Mouse (Mus musculus): ENCODE data around the gene C730034F03Rik. TPM values are rescaled to one million over a fixed set of nuclear protein-coding genes. Genes with fewer than 3 reads are reported as not detected.

C730034F03Rik gene
- polyA plus RNA-seq, 1 experiment from 2014 or later, result 3.5 TPM

DNA sequence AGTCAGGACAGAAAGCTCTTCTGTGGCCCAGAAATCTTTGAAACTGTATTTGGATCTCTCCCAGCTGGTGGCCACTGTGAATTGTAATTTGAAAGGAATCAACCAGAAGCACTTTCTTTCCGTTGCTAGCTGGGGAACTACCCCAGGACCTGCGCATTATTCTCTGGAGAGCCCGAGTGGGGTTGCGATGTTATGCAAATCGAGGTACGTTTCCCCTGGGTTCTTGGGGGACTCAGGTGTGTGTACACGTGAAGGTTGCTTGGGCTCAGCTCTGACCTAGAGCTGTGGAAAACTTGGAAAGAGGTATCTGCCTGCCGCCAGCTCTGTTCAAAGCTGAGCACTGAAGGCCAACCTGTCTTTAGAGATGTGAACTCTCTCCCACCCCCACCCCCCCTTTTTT is 48.4 kb downstream of the C730034F03Rik start:
- Histone ChIP-seq H3K27me3 (no peaks in the 10 kb centered on the region), H3K9me3 (no peaks in the 10 kb centered on the region), H3K27ac (no peak overlapping the region), H3K4me3 (no peak overlapping the region), H3K9ac (no peak overlapping the region), H3K4me1 (peaks cover 13% of the 10 kb centered on the region), H3K36me3 (no peaks in the 10 kb centered on the region), H3K4me2 (no peak overlapping the region)
- 52% methylated on average over 8 of the region's 8 CpGs for WGBS
- ATAC-seq (ENCODE audit: insufficient number of reproducible peaks, low FRiP score, low TSS enrichment, low read depth), result no peak

GRCm38 (mm10) chr15:89478622-89479021 is 49.2 kb downstream of the C730034F03Rik start:
- H3K36me3 ChIP-seq, result no peaks in the 10 kb centered on the region
- no peak overlapping the region for H3K9ac ChIP-seq
- no peak for ATAC-seq (ENCODE audit: insufficient number of reproducible peaks, low FRiP score, low TSS enrichment, low read depth)
- no peak overlapping the region for H3K4me2 ChIP-seq
- H3K9me3 ChIP-seq, result no peaks in the 10 kb centered on the region
- no peak overlapping the region for H3K4me3 ChIP-seq
- H3K27ac ChIP-seq, result no peak overlapping the region
- WGBS, result 84% methylated on average over 3 of the region's 3 CpGs
- peaks cover 13% of the 10 kb centered on the region for H3K4me1 ChIP-seq
- no peaks in the 10 kb centered on the region for H3K27me3 ChIP-seq

Other genes starting within 250 kb of the C730034F03Rik start
- gene Plxnb2, start 248.8 kb upstream of the C730034F03Rik start, polyA plus RNA-seq (2015; fragmentation: Nextera tagmentation; extraction: Ambion mirVana), result 144 and 149 TPM in 2 replicates
- gene Dennd6b, start 233.1 kb upstream of the C730034F03Rik start, polyA plus RNA-seq (2015; fragmentation: Nextera tagmentation; extraction: Ambion mirVana), result 12.4 and 13.0 TPM in 2 replicates
- 24.5 and 25.0 TPM in 2 replicates for gene Ppp6r2, start 218.0 kb upstream of the C730034F03Rik start, polyA plus RNA-seq (2015; fragmentation: Nextera tagmentation; extraction: Ambion mirVana)
- 50.9 and 55.3 TPM in 2 replicates for gene Sbf1, start 114.3 kb upstream of the C730034F03Rik start, polyA plus RNA-seq (2015; fragmentation: Nextera tagmentation; extraction: Ambion mirVana)
- 1.6 and 1.9 TPM in 2 replicates for gene Adm2, start 106.9 kb upstream of the C730034F03Rik start, polyA plus RNA-seq (2015; fragmentation: Nextera tagmentation; extraction: Ambion mirVana)
- gene Miox, start 95.2 kb upstream of the C730034F03Rik start, polyA plus RNA-seq (2015; fragmentation: Nextera tagmentation; extraction: Ambion mirVana), result not detected in 2 replicates
- 67.8 and 77.2 TPM in 2 replicates for gene Lmf2, start 73.9 kb upstream of the C730034F03Rik start, polyA plus RNA-seq (2015; fragmentation: Nextera tagmentation; extraction: Ambion mirVana)
- gene Ncaph2, start 73.9 kb upstream of the C730034F03Rik start, polyA plus RNA-seq (2015; fragmentation: Nextera tagmentation; extraction: Ambion mirVana), result 151 and 161 TPM in 2 replicates
- gene Sco2, start 55.7 kb upstream of the C730034F03Rik start, polyA plus RNA-seq (2015; fragmentation: Nextera tagmentation; extraction: Ambion mirVana), result 5.5 and 5.6 TPM in 2 replicates
- 1.0 and 1.6 TPM in 2 replicates for gene Tymp, start 52.5 kb upstream of the C730034F03Rik start, polyA plus RNA-seq (2015; fragmentation: Nextera tagmentation; extraction: Ambion mirVana)
- gene Odf3b, start 50.3 kb upstream of the C730034F03Rik start, polyA plus RNA-seq (2015; fragmentation: Nextera tagmentation; extraction: Ambion mirVana), result 0.42 and 0.56 TPM in 2 replicates
- gene Klhdc7b, start 44.7 kb upstream of the C730034F03Rik start, polyA plus RNA-seq (2015; fragmentation: Nextera tagmentation; extraction: Ambion mirVana), result not detected in 2 replicates
- gene Syce3, start 19.1 kb upstream of the C730034F03Rik start, polyA plus RNA-seq (2015; fragmentation: Nextera tagmentation; extraction: Ambion mirVana), result not detected in 2 replicates
- 0.91 and 6.1 TPM in 2 replicates for gene Cpt1b, start 3.7 kb upstream of the C730034F03Rik start, polyA plus RNA-seq (2015; fragmentation: Nextera tagmentation; extraction: Ambion mirVana)
- gene Gm44502, start 107 bp downstream of the C730034F03Rik start, polyA plus RNA-seq (2015; fragmentation: Nextera tagmentation; extraction: Ambion mirVana), result 0.16 TPM in 1 of 2 replicates, not detected in the other
- 53.0 and 55.5 TPM in 2 replicates for gene Chkb, start 319 bp downstream of the C730034F03Rik start, polyA plus RNA-seq (2015; fragmentation: Nextera tagmentation; extraction: Ambion mirVana)
- 0.63 and 0.82 TPM in 2 replicates for gene Mapk8ip2, start 24.3 kb downstream of the C730034F03Rik start, polyA plus RNA-seq (2015; fragmentation: Nextera tagmentation; extraction: Ambion mirVana)
- 27.6 and 31.7 TPM in 2 replicates for gene Arsa, start 47.8 kb downstream of the C730034F03Rik start, polyA plus RNA-seq (2015; fragmentation: Nextera tagmentation; extraction: Ambion mirVana)
- 1.2 and 1.7 TPM in 2 replicates for gene Shank3, start 70.0 kb downstream of the C730034F03Rik start, polyA plus RNA-seq (2015; fragmentation: Nextera tagmentation; extraction: Ambion mirVana)
- 0.22 TPM in 1 of 2 replicates, not detected in the other for gene Acr, start 138.7 kb downstream of the C730034F03Rik start, polyA plus RNA-seq (2015; fragmentation: Nextera tagmentation; extraction: Ambion mirVana)
- gene Rabl2, start 162.3 kb downstream of the C730034F03Rik start, polyA plus RNA-seq (2015; fragmentation: Nextera tagmentation; extraction: Ambion mirVana), result 38.0 and 38.4 TPM in 2 replicates